Mouse (Mus musculus): ENCODE data around the gene Zp2.

Zp2 gene

DNA sequence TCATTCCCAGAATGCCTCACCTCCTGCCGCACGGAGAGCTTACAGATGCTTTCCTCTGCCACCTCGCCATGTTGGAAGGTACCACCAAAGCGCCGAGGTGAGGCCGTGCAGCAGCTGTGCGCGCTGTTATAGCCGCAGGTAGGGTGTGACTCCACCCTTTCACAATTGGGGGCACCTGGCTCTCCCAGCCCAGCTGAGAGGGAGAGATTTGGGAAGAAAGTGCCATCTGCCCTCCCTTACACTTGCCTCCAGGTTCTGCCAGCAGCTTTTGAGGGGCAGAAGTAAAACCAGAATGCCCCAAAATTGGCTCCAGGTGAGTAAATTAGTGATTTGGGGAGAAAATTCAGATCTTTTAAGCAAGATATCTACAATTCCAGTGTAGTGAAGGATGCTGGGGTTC, at the start of gene Zp2:
Gene Zp2 (minus strand): TSS at position 101 of the 400 bp plus-strand sequence.
- DNase-seq (ENCODE audit: low read depth, low spot score) = no peak

DNA sequence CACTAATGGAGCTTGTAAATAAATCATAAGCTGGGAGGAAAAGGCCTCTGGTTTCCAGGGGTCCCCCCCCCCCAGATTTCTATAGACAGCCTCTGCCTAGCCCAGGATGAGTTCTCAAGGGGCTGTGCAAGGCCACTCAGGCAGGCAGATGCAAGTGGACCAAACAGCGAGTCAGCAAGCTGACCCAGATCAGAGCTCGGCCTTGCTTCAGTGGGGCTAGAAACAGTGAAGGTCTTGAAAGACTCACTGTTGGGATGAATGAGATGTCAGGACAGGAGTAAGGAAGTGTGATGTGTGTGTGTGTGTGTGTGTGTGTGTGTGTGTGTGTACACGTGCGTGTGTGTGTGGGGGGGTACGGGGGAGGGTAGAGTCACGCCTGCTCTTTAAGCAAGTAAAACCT, 47.7 kb upstream of the Zp2 start:
- DNase-seq (ENCODE audit: low read depth, low spot score) = no peak

DNA sequence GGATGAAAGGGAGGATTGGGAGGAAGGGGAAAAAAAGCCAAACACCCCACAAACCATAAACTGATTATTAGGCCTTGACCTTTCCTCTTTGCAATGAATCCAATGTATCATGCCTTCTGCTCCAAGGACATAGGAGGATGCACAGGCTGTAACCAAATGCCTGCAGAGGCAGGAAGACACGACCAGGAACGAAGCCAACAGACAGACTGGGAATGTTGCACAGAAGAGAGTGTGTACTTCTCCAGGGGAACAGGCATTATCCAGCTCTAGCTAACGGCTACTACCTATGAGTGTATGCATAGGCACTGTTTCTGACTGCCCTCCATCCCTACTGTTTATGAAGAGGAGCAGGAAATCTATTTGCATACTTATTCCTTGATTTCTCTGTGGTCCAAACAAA, 47.1 kb upstream of the Zp2 start:
- no peak for DNase-seq (ENCODE audit: low read depth, low spot score)

DNA sequence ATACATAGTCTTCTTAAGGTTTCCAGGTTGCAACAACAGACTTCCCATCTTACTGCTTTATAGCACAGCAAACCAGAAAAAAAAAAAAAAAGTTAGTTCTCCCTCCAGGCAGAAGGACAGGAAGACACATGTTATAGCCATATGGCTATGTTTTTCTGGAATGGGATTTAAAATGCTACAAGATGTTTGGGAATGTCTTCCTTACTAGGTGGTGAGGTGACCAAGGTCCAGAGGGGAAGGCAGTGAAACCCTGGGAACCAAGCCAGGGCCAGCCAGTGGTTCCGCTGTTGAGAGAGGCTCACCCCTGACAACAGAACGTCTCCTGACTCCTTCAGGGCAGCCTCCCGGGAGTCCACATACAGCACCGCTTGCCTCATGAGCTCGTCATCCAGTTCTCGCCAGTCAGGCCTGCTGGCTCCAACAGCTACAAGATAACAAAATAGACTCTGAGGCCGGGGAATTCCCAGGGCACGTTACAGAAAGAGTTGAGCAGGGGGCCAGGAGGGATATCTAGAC, 45.1 kb upstream of the Zp2 start:
- DNase-seq (ENCODE audit: low read depth, low spot score) = no peak

DNA sequence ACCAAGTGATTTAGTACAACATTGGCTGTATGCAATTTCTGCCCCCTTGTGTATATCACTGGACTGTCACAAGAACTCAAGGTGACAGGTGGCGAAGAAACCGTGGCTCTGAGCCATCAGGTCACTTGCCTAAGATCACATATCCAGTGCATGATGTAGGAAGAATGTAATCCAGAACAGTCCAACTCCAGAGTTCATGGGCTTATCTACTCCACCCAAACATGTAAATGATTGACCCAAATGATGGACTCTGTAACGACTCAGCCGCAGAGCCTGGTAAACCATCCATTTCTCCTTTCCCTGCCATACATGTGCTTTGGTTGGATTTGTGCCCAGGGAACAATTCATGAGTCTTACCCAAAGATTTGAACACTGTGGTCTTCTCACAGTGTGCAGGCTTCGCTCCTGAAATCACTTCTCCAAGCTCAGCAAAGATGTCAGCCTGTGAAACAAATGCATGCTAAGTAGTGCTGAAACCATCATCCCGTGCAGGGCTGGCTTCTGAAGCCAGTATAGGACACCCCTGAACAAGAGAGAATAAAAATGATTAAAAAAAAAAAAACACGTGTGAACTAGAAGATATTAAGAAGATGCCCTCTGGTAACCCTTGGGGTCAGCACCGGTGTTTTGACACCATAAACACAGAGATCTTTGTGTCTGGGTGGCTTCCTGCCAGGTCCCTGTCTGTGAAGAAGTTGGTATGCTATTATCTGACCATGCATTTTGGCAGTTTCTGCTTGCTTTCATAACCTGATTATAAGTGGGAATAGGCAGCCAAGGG, 44.5 kb upstream of the Zp2 start:
- no peak for DNase-seq (ENCODE audit: low read depth, low spot score)

DNA sequence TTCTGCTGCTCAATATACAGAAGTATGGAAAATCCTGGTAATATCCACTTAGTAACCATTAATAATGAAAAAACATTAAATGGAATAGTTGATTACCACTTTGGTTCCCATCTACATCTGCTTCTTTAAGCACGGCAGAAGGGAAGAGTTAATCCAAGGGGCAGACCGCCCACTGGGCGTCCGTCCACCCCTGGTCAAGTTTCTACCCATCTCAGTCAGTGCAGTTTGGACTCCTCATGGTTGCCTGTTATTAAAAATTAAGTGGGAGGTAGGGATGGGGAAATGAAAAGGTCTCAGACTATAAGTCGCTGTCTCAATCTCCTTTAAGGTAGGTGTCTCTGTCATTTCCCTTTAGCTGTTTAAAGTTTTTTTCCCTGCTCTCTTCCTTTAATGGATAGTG, 43.9 kb upstream of the Zp2 start:
- DNase-seq (ENCODE audit: low read depth, low spot score) = no peak

DNA sequence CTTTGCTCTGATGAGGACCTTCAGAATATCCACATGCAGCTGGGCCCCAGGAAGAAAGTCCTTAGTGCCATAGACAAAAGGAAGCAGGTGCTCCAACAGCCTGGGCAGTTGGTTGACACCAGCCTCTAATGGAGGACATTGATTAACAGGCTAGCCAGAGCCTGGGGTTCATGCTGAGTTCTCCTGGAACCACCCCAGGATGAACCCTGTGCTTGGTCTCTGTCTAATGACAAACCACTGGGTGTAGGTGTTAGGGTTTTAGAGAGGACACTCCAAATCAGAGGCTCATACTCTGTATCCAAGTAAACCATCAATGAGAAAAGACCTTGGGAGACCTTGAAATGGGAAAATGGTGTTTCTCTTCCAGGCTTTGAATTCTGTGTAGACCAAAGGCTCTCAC, 37.8 kb upstream of the Zp2 start:
- DNase-seq (ENCODE audit: low read depth, low spot score) = no peak

DNA sequence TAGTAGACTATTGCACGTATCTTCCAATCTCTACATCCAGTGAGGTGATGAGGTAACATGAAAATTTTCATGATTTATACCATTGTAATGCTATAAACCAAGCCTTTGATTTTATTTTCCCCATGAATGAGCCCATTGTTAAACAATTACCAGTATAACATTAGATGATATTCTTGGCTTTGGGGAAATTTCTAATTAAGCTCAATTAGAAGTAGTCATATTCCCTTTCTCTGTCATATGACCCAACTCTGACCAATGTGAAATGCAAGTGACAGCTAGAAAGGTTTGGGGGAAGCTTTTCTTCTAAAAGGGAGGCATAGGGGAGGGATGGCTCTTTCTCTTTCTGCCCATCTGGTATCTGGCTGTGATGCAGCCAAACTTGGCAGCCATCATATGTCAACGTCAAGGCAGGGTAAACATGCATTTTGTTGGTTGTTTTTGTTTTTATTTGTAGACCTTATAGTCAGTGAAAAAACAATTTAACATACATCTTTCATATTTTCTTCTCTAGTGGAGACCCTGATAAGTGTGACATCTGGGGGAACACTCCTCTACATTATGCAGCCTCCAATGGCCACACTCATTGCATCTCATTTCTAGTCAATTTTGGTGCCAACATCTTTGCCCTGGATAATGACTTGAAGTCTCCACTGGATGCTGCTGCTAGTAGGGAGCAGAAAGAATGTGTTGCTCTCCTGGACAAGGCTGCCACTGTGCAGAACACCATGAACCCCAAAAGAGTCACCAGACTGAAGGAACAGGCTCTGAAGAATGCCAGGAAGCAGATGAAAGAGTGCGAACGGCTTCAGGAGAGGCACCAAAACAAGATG, 36.5 kb upstream of the Zp2 start:
- DNase-seq (ENCODE audit: low read depth, low spot score) = no peak

DNA sequence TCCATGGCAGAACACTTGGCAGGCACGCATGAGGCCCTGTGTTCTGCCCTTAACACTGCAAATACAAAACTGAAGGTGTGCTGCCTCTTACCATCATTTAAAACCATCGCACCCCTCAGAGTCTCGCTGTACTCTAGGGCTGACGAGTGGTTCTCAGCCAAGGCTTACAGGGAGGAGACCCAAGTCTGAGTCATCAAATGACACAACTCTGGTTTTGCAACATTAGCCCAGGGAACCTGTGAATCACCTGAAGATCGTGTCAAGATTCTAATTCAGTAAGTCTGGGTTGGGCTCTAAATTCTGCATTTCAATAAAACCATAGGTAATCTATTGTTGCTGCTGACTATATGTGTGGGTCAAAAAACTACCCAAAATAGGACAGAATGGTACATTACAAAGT, 35.5 kb upstream of the Zp2 start:
- no peak for DNase-seq (ENCODE audit: low read depth, low spot score)

DNA sequence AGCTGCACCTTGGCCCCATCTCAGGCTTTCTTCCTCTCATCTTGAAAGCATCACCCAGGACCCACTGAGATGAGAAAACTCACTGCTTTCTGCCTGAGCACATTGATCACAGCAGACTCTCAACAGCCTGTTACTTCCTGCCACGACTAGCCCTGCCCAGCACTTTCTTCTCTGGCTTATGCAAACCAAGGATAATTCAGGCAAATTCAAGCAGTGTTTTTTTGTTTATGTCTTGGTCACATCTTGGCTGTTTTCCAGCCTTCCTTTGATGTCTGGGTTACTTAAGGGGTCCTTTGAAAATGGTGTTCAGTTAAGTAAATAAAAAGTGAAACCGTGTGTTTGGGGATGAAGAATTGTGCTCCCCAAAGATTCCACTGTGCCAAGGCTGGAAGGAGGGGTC, 33.8 kb upstream of the Zp2 start:
- DNase-seq (ENCODE audit: low read depth, low spot score) = no peak

DNA sequence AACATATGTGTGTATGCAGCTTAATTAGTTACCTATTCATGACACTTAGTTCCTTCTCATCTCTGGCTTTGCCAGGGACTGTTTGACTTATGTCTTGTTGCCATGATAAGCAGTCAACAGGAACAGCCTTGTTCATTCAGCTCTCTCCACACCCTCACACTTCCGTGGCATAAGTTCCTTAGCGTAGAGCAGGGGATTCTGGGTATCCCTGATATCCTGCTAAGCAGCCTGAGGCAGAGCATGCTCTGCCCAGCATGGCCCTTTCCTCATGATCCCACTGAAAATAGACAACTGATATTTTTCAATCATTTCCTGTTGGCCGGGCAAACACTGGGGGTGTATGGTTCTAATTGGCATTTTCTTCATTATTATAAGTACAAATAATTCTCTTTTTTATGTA, 32.5 kb upstream of the Zp2 start:
- no peak for DNase-seq (ENCODE audit: low read depth, low spot score)

DNA sequence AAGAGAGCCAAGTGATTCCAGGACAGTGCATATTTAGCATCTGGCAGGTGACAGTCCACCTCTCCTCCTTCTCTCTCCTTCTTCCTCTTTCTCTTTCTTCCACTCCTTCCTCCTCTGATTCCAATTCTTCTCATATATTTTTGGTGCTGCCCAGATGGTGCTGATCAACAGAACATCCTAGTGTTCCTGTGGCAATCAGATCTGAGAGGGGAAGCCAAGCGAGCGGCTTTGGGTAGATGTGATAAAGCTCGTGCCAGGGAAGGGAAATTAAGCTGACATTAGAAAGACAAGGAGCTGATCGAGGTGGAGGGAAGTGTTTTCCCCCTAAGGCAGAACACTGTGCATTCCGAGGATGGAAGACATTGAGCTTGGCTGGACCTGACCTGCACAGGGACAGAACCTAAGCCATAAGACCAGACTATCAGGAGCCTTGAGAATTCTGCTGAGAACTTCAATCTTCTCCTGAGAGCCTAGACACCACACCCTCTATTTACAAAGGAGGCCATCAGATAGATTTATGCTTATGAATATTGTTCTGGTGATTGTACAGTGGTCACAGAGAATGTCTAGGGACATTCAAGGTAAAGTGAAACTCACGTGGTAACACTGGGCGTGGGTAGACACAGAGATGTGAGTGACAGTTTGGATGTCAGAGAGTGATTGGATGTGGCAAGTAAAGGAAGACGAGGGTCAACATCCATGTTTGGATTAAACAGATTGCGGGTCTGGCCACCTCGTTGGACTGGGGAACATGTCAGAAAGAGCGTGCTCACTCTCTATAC, 29.8 kb upstream of the Zp2 start:
- DNase-seq (ENCODE audit: low read depth, low spot score) = no peak

DNA sequence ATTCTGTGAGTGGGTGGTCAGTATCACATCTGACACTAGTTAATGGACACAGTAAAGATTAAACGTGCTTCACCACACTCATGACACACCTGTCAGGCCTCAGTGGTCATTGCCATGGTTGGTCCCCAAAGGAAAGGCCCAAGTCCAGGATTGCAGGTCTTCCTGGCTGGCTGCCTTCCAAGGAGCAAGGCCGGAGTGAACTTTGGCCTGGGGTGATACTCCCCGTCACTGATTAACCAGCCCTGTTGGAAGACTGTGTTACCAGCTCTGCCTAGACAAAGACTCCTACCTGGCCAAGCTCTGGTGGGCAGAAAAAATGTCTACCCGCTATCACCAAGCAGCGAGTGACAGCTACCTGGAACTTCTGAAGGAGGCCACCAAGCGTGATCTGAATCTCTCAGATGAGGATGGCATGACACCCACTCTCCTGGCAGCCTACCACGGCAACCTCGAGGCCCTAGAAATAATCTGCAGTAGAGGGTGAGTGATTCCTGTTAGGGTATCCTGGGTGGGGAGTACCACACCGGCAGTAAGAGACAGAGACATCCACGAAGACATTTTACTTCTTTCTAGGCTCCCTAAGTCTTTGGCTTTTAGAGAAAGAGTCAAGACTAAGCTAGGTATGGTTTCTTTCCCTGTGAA, 28.6 kb upstream of the Zp2 start, which contains the start of gene Anks4b:
Gene Anks4b (plus strand): TSS at position 256 of the 642 bp plus-strand sequence.
- DNase-seq (ENCODE audit: low read depth, low spot score) = no peak

DNA sequence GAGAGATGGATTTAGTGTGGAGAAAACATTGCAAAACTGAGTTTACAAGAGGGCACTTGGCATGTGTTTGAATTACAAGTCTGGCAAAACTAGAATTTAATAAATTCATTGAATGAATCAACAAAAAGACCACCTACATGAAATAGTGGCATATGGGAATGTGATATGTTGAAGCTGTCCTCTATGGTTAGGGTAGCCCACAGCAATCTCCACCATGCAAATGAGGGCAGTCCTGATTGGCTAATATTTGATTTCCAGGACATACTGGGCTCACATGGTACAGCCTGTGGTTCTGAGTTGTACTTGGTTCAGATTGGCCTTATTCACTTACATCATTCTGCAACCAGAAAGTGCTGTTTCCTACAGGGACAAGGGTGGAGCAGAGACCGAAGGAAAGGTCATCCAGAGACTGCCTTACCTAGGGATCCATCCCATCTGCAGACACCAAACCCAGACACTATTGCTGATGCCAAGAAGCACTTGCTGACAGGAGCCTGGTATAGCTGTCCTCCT, 27.2 kb upstream of the Zp2 start:
- DNase-seq (ENCODE audit: low read depth, low spot score) = no peak

DNA sequence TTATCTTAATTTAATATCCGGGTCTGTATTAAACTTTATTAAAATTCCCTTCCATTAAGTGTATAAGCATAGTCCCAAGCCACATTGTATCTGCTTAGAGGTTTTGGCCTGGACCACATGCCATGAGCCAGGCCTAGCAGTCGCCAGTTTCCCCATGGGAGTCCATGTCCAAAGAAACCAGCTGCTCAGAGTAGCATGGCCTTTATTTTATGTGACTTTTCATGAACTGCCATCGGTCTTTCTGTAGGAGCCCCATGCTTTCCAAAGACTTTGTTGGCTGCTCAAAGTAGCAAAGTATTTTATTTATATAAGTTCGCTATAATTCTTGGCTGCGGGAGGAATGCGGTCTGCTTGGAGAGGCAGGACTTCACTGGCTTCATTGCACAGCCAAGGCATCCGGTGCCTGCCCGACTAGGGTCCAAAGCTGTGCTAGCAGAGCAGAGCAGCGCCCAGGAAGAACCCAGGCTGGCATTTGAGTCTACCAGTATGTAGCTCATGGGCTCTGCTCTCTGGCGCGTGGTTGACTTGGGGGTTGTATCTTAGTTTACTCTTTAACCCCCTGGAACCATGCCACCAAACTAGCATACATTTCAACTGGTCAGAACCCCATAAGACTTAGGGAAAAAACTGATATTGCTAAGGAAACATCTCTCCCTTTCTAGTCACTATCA, 18.6 kb upstream of the Zp2 start:
- DNase-seq (ENCODE audit: low read depth, low spot score) = no peak

DNA sequence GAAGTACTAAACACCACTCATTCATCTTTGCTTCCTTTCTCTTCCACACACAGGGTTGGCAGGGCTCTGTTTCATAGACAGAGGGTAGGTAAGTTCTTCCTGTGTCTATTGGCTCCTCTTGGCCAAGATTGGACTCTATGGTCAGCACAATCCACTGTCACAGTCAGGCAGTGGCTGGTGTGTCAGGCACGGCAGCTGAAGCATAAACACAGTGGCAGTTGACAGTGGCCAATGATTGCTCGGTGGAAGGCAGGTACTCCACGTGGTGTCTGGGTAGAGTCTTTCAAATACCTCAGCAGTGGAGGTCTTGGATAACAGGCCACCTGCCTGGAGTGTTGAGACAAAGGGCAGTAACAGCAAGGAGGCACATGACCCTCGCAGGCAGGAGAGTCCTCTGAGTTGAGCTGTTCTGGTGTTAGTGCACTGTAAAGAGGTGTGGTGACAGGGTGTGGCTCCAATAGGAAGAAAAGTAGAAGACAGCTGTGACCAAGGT, 13.1 kb upstream of the Zp2 start:
- DNase-seq (ENCODE audit: low read depth, low spot score) = peak; percentile 80

DNA sequence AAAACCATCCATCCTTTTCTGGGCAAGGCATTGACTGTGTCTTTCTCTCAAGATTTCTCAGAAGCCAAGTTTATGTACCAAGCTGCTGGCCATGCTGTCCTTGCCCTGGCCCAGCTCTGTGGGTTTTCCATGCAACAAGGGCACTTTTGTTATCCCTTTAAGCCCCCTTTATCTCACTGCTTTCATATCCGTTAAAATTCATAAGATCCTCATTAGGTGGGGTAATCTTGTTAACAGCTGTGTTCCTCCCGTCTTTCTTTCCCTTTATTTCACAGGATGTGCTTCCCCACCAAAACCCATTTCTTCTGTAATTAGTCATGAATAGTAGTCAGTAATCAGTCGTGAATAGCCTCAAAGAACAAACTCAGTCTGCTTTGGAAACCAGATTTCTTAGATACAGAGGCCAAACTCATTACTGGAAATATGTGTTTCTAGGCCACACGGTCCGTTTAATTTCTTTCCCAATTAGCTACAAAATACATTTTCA, 12.5 kb upstream of the Zp2 start:
- DNase-seq (ENCODE audit: low read depth, low spot score) = no peak

DNA sequence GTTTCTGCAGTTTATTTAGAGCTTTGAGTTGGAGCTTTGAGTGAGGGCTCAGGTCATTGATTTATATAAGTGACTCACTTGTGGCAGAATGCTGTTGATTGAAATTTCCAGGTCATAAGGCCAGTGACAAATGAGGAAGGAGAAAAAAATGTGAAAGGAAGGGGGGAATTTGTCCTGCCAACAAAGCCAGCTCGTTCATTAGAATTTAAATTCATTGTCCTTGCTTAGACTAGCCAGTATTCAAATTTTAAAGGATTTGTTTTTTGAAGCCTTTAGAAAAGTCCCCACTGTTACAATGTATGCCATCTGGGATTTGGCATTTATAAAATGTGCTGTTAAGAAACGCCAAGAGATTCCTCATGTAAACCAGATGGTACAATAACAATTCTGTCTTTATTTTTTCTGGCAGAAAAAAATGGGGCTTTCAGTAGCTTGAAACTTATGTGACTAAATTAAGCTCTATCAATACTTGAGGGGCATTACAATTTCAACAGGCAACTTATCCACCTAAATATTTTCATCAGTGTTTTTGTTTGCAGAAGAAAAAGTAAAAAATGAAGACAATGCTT, 11.8 kb upstream of the Zp2 start:
- DNase-seq (ENCODE audit: low read depth, low spot score) = no peak

DNA sequence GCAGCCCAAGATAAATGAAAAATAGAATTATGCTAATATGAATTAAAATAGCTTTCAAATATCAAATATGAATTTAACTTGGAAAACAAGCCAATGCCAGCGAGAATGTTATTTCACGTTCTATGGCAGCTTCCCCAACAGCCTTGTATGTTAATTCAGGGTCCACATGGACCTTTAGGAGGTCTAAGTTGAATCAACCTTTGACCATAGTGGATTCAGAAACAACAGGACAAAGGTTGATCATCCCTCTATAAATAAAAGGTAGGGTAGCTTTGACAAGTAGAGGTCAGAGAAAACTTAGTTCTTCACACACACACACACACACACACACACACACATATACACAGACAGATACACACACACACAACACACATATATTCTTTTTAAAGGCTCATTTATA, 5.8 kb upstream of the Zp2 start:
- DNase-seq (ENCODE audit: low read depth, low spot score) = no peak

DNA sequence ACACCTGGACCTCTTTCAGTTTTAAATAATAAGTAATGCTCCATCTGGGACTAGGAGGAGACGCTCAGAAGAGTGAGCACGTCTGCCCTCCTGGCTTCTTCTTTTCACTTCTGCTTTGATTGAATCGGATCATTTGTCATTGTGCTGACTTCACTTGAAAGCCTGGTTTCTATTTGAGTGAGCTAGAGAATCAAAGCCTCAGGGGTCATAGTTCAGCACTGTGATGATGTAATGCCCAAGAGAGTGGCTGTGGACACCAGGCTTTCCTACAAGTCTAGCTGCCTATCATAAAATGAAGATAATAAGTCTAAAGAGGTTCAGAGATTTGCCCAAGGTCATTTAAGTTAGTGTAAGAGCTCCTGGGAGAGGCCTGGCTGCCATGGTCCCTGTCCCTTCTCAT, 5.2 kb upstream of the Zp2 start:
- no peak for DNase-seq (ENCODE audit: low read depth, low spot score)

Data from R1 (cell line).